Mouse (Mus musculus): Measurements from ENCODE around the gene Arid5b.

Arid5b gene

DNA sequence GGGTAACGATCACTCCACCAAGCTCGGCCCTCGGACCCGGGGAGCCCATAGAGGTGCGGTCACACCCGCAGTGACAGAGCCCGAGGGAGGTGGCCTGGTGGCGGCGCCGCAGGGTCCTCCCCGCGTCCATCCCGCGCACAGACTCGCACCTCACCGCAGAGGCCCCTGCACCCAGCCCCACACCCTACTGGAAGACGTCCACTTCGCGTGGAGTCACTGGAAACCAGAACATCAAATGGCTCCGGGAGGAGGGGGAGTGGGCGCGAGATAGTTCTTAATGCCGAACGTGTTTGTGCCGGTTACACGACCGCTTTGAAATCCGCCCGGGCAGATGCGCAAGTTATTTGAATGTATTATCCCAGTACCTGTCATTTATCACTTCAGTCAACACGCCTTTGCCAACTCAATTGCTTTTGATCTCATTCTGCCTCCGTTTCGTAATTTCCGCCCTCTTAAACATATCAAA is 1.5 kb downstream of the Arid5b start:
- Histone ChIP-seq H3K4me1 (replicated peaks; ENCODE audit: low read depth, low read length) (peaks cover 42% of the 10 kb centered on the region), H3K4me3 (replicated peaks; ENCODE audit: low read length) (peak overlapping the region; percentile 82), H3K27me3 (ENCODE audit: insufficient read depth, low read length) (peaks cover 30% of the 10 kb centered on the region), H3K36me3 (ENCODE audit: insufficient read depth, low read length) (no peaks in the 10 kb centered on the region), H3K9me3 (ENCODE audit: low read length) (no peaks in the 10 kb centered on the region)
- TF ChIP-seq CTCF (conservative IDR thresholded peaks at IDR 0.05; ENCODE audit: low read length) (no peak), NANOG (IDR thresholded peaks at IDR 0.05; ENCODE audit: borderline replicate concordance, low read length) (no peak), POU5F1 (IDR thresholded peaks at IDR 0.05; ENCODE audit: borderline replicate concordance, low read length) (no peak)

GRCm38 (mm10) chr10:68276350-68276975 is 2.1 kb downstream of the Arid5b start:
- peak overlapping the region; percentile 82 for H3K4me3 ChIP-seq (replicated peaks; ENCODE audit: low read length)
- no peaks in the 10 kb centered on the region for H3K36me3 ChIP-seq (ENCODE audit: insufficient read depth, low read length)
- peaks cover 29% of the 10 kb centered on the region for H3K27me3 ChIP-seq (ENCODE audit: insufficient read depth, low read length)
- no peak for TF ChIP-seq CTCF (conservative IDR thresholded peaks at IDR 0.05; ENCODE audit: low read length)
- TF ChIP-seq POU5F1 (IDR thresholded peaks at IDR 0.05; ENCODE audit: borderline replicate concordance, low read length), result no peak
- TF ChIP-seq NANOG (IDR thresholded peaks at IDR 0.05; ENCODE audit: borderline replicate concordance, low read length), result no peak
- H3K4me1 ChIP-seq (replicated peaks; ENCODE audit: low read depth, low read length), result peaks cover 42% of the 10 kb centered on the region
- no peaks in the 10 kb centered on the region for H3K9me3 ChIP-seq (ENCODE audit: low read length)

DNA sequence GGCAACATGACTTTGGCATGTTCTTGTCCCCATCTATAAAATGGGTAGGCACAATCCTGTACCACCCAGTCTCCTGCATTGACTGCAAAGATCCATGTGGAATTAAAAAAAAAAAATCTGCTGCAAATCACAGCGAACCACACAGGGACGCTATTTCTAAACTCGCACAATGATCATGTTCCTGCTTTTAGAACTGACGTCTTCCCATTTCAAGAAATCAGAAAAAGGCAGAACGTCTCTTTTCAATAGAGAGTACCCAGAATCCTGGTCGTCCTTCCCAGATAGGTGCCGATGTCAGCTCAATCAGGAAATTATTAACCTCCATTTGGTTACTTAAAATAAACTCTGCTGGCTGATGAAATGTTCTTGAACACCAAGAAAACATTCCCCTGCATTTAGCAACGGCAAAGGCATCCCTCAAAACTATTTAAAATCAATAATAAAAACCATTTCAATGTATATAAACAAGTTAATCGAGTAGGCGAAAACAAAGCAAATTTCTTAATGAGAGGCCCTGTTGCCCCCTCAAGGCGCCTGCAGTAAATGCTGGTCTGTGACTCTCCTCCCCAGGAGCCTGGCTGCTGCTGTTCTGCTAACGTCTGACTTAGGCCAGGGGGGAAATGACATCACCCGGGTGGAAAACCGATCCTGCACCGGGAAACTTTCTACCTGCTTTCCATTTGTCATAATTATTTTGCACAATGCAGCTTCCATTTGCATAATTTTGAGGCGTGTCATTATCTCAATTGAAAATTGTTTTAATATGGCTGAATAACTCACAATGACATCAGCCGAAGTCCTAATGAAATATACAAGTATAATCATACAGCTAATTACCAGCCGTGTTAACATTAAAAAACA is 3.4 kb downstream of the Arid5b start:
- Histone ChIP-seq H3K36me3 (ENCODE audit: insufficient read depth, low read length) (no peaks in the 10 kb centered on the region), H3K9me3 (ENCODE audit: low read length) (no peaks in the 10 kb centered on the region), H3K27me3 (ENCODE audit: insufficient read depth, low read length) (peaks cover 19% of the 10 kb centered on the region), H3K4me3 (replicated peaks; ENCODE audit: low read length) (no peak overlapping the region), H3K4me1 (replicated peaks; ENCODE audit: low read depth, low read length) (peaks cover 34% of the 10 kb centered on the region)
- TF ChIP-seq CTCF (conservative IDR thresholded peaks at IDR 0.05; ENCODE audit: low read length), result no peak
- TF ChIP-seq NANOG (IDR thresholded peaks at IDR 0.05; ENCODE audit: borderline replicate concordance, low read length), result no peak
- TF ChIP-seq POU5F1 (IDR thresholded peaks at IDR 0.05; ENCODE audit: borderline replicate concordance, low read length), result no peak

DNA sequence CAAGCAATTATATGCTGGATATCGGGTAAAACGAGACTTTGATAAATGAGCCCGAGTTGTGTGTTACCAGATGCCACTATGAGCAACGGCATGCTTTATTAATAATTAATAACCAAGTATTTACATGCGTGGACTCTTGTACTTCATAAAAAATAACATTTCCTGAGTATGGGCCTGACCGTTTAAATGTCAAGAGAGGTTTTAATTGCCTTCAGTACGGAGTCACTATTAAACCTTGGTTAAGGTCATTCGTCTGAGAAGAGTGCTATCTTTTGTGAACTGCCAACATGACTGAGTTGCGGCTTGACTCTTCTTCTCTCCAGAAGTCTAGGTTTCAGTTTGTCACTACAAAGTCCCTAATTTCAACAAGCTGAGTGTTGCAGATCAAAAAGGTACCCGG is 8.8 kb downstream of the Arid5b start:
- 0 out of 2 replicates have a peak, but pooled peaks cover under 1% of the 10 kb centered on the region for H3K4me1 ChIP-seq (replicated peaks; ENCODE audit: low read depth, low read length)
- TF ChIP-seq CTCF (conservative IDR thresholded peaks at IDR 0.05; ENCODE audit: low read length), result no peak
- TF ChIP-seq NANOG (IDR thresholded peaks at IDR 0.05; ENCODE audit: borderline replicate concordance, low read length), result no peak
- TF ChIP-seq POU5F1 (IDR thresholded peaks at IDR 0.05; ENCODE audit: borderline replicate concordance, low read length), result no peak
- H3K9me3 ChIP-seq (ENCODE audit: low read length), result no peaks in the 10 kb centered on the region
- H3K36me3 ChIP-seq (ENCODE audit: insufficient read depth, low read length), result no peaks in the 10 kb centered on the region
- no peaks in the 10 kb centered on the region; the same call in 1 of the 2 replicates for H3K27me3 ChIP-seq (ENCODE audit: insufficient read depth, low read length)
- no peak overlapping the region for H3K4me3 ChIP-seq (replicated peaks; ENCODE audit: low read length)

- TF ChIP-seq NANOG (IDR thresholded peaks at IDR 0.05; ENCODE audit: borderline replicate concordance, low read length) (no peak), POU5F1 (IDR thresholded peaks at IDR 0.05; ENCODE audit: borderline replicate concordance, low read length) (no peak), CTCF (conservative IDR thresholded peaks at IDR 0.05; ENCODE audit: low read length) (no peak)
- no peak overlapping the region for H3K4me3 ChIP-seq (replicated peaks; ENCODE audit: low read length)
- peaks cover 9% of the 10 kb centered on the region for H3K4me1 ChIP-seq (replicated peaks; ENCODE audit: low read depth, low read length)
- H3K9me3 ChIP-seq (ENCODE audit: low read length), result no peaks in the 10 kb centered on the region
- no peaks in the 10 kb centered on the region for H3K36me3 ChIP-seq (ENCODE audit: insufficient read depth, low read length)
- no peaks in the 10 kb centered on the region; the same call in 1 of the 2 replicates for H3K27me3 ChIP-seq (ENCODE audit: insufficient read depth, low read length)
Measured at GRCm38 (mm10) chr10:68268629-68269028, 9.9 kb downstream of the Arid5b start.

- TF ChIP-seq NANOG (IDR thresholded peaks at IDR 0.05; ENCODE audit: borderline replicate concordance, low read length) (no peak; the same call in 1 of the 2 replicates), POU5F1 (IDR thresholded peaks at IDR 0.05; ENCODE audit: borderline replicate concordance, low read length) (no peak), CTCF (conservative IDR thresholded peaks at IDR 0.05; ENCODE audit: low read length) (no peak)
- Histone ChIP-seq H3K4me1 (replicated peaks; ENCODE audit: low read depth, low read length) (peaks cover 47% of the 10 kb centered on the region), H3K9me3 (ENCODE audit: low read length) (no peaks in the 10 kb centered on the region), H3K4me3 (replicated peaks; ENCODE audit: low read length) (no peak overlapping the region), H3K36me3 (ENCODE audit: insufficient read depth, low read length) (no peaks in the 10 kb centered on the region), H3K27me3 (ENCODE audit: insufficient read depth, low read length) (no peaks in the 10 kb centered on the region; the same call in 1 of the 2 replicates)
Measured at GRCm38 (mm10) chr10:68263969-68264688, 14.4 kb downstream of the Arid5b start.

- Histone ChIP-seq H3K4me1 (replicated peaks; ENCODE audit: low read depth, low read length) (peaks cover 54% of the 10 kb centered on the region), H3K27me3 (ENCODE audit: insufficient read depth, low read length) (no peaks in the 10 kb centered on the region; the same call in 1 of the 2 replicates), H3K36me3 (ENCODE audit: insufficient read depth, low read length) (no peaks in the 10 kb centered on the region), H3K9me3 (ENCODE audit: low read length) (no peaks in the 10 kb centered on the region), H3K4me3 (replicated peaks; ENCODE audit: low read length) (no peak overlapping the region)
- TF ChIP-seq NANOG (IDR thresholded peaks at IDR 0.05; ENCODE audit: borderline replicate concordance, low read length) (no peak), POU5F1 (IDR thresholded peaks at IDR 0.05; ENCODE audit: borderline replicate concordance, low read length) (no peak), CTCF (conservative IDR thresholded peaks at IDR 0.05; ENCODE audit: low read length) (no peak)
Measured at GRCm38 (mm10) chr10:68263296-68263968, 15.1 kb downstream of the Arid5b start.

Measured in E14TG2a.4 (cell line).